Mouse (Mus musculus) heart, embryonic 13.5 days (tissue): Measurements from ENCODE around the gene 4930556J24Rik. TPM values are rescaled to one million over a fixed set of nuclear protein-coding genes. Genes with fewer than 3 reads are reported as not detected.
"Not testable (repeated sequence)": the region's sequence is repeated elsewhere in the genome, so short reads cannot be mapped to it uniquely, and the experiment has no call there.

ENCODE experiments used
- ATAC-seq: fragments of 200-750 bp; cut with Nextera tagmentation; 2 replicates; pipeline ENCODE4 v1.8.0; 2017; ENCODE audit warnings: moderate TSS enrichment; ENCODE audit not compliant: insufficient number of reproducible peaks, low FRiP score, low TSS enrichment; ENCODE audit errors: extremely low read depth
- H3K27ac ChIP-seq: fragments of 300-500 bp; sonication (generic); replicated peaks from 2 replicates; pipeline ENCODE4 v1.5.1; 2015; ENCODE audit warnings: moderate library complexity, mild to moderate bottlenecking, inconsistent platforms
- H3K27me3 ChIP-seq: fragments of 300-500 bp; sonication (generic); replicated peaks from 2 replicates; pipeline ENCODE4 v1.6.1; 2015; ENCODE audit warnings: mild to moderate bottlenecking, inconsistent platforms
- H3K36me3 ChIP-seq: fragments of 300-500 bp; sonication (generic); 2 replicates; pipeline ENCODE4 v1.6.1; 2015; ENCODE audit warnings: mild to moderate bottlenecking, inconsistent platforms
- H3K4me1 ChIP-seq: fragments of 300-500 bp; sonication (generic); 2 replicates; pipeline ENCODE4 v1.6.1; 2015; ENCODE audit warnings: inconsistent platforms
- H3K4me2 ChIP-seq: fragments of 300-500 bp; sonication (generic); 2 replicates; pipeline ENCODE4 v1.6.1; 2015; ENCODE audit warnings: inconsistent platforms, mild to moderate bottlenecking, moderate library complexity
- H3K4me3 ChIP-seq: fragments of 300-500 bp; sonication (generic); 2 replicates; pipeline ENCODE4 v1.5.1; 2015; ENCODE audit warnings: moderate library complexity, mild to moderate bottlenecking, inconsistent platforms
- H3K9ac ChIP-seq: fragments of 300-500 bp; sonication (generic); 2 replicates; pipeline ENCODE4 v1.6.1; 2015; ENCODE audit warnings: inconsistent platforms, mild to moderate bottlenecking, moderate library complexity
- H3K9me3 ChIP-seq: fragments of 300-500 bp; sonication (generic); 2 replicates; pipeline ENCODE4 v1.6.1; 2016; ENCODE audit warnings: inconsistent platforms
- WGBS: fragments of 180-500 bp; shearing (Covaris S2); methylation state at CpG from one replicate; pipeline ENCODE4 v1.1.7; 2015; ENCODE audit warnings: mixed read lengths; 5-methylcytosine and 5-hydroxymethylcytosine counted together
- polyA plus RNA-seq: library from polyadenylated mRNA; unstranded; fragments of >200 nt; fragmentation: Nextera tagmentation; extraction: Ambion mirVana; gene quantifications from 2 replicates; pipeline ENCODE4 v1.2.1, GENCODE M21; 2015

4930556J24Rik gene
- polyA plus RNA-seq, result 0.20 TPM in 1 of 2 replicates, not detected in the other

DNA sequence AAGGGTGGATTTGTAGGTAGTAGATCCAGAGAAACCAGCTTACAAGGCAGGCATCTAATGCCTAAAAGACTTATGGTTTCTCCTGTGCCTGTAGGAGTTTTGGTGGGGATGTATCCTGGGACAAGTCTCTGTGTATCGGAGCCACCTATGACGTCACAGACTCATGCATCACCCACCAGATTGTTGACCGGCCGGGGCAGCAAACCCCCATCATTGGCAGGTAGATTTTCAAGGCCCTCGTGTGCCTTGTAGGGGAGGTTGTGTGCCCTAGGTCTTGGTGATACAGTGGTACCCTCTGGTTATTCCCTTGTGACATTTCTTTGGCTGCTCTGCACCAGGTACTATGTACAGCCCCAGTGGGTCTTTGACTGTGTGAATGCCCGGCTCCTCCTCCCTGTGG, at the start of gene 4930556J24Rik:
TSS of gene 4930556J24Rik (minus strand) at position 101 of the 400 bp plus-strand sequence.
- no peak within 1 kb of the TSS for H3K27ac ChIP-seq
- 92% methylated on average over 6 of the region's 6 CpGs for WGBS
- no peaks in the 10 kb centered on the region for H3K27me3 ChIP-seq
- no peak within 1 kb of the TSS for H3K9ac ChIP-seq
- peaks cover 4% of the 10 kb centered on the region; the same call in 1 of the 2 replicates for H3K4me1 ChIP-seq
- no peak for ATAC-seq
- peaks cover 97% of the 10 kb centered on the region for H3K36me3 ChIP-seq
- H3K9me3 ChIP-seq, result no peaks in the 10 kb centered on the region
- H3K4me3 ChIP-seq, result no peak within 1 kb of the TSS
- H3K4me2 ChIP-seq, result no peak within 1 kb of the TSS

DNA sequence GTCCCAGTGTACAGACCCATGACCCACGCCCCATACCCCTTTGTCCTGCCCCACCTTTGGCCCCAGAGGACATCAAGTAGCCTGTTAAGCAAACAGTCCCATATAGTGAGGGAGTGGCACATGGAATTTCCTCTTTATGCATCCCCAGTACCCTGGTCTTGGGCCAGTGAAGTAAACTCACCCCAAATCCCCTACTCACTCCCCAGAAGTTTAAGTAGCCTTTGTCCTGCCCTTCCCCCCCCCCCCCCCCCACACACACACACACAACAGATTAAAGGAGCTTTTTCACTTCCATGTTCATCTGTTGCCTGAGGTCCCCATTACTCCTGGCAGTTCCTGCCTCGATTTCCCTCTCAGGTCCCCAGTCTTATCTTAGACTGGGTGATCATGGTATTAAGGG, 46.7 kb upstream of the 4930556J24Rik start:
- H3K4me2 ChIP-seq, result no peak overlapping the region
- no peak overlapping the region for H3K27ac ChIP-seq
- no peak overlapping the region for H3K9ac ChIP-seq
- H3K4me1 ChIP-seq, result no peaks in the 10 kb centered on the region
- H3K9me3 ChIP-seq, result no peaks in the 10 kb centered on the region
- WGBS, result 52% methylated on average over 2 of the region's 2 CpGs
- no peaks in the 10 kb centered on the region for H3K36me3 ChIP-seq
- ATAC-seq, result no peak
- no peak overlapping the region for H3K4me3 ChIP-seq
- no peaks in the 10 kb centered on the region for H3K27me3 ChIP-seq

DNA sequence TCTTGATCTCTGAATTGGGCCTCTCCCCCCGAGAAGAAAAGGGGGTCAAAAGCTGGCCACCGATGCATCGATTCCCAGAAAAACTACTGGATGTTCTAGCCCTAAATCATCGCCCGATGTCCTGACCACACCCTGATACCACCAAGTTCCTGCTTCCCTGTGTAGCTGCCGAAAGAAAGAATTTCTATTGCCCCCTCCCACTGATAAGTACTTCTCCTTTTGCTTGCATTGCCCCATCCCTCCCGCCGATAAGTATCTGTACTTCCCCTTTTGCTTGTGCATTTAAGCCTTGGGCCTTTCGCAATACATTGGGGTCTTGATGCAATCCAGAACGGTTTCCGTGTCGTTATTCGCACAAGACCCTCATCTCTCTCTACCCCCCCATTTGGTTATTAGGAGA, 45.5 kb upstream of the 4930556J24Rik start:
- H3K27ac ChIP-seq, H3K9ac ChIP-seq, H3K4me2 ChIP-seq, H3K36me3 ChIP-seq, ATAC-seq, H3K9me3 ChIP-seq, H3K27me3 ChIP-seq, H3K4me1 ChIP-seq, H3K4me3 ChIP-seq: not testable (repeated sequence)
- WGBS, result 82% methylated on average over 13 of the region's 13 CpGs

DNA sequence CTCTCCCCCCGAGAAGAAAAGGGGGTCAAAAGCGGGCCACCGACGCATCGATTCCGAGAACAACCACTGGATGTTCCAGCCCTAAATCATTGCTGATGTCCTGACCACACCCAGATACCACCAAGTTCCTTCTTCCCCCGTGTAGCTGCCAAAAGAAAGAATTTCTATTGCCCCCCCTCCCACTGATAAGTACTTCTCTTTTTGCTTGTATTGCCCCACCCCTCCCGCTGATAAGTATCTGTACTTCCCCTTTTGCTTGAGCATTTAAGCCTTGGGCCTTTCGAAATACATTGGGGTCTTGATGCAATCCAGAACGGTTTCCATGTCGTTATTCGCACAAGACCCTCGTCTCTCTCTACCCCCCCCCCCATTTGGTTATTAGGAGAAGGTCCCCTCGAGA, 39.2 kb upstream of the 4930556J24Rik start:
- H3K4me2 ChIP-seq, H3K36me3 ChIP-seq, H3K9ac ChIP-seq, H3K4me3 ChIP-seq, H3K4me1 ChIP-seq, ATAC-seq, H3K27ac ChIP-seq, H3K27me3 ChIP-seq: not testable (repeated sequence)
- peaks cover 12% of the 10 kb centered on the region; the same call in 1 of the 2 replicates for H3K9me3 ChIP-seq
- WGBS, result 83% methylated on average over 14 of the region's 14 CpGs

DNA sequence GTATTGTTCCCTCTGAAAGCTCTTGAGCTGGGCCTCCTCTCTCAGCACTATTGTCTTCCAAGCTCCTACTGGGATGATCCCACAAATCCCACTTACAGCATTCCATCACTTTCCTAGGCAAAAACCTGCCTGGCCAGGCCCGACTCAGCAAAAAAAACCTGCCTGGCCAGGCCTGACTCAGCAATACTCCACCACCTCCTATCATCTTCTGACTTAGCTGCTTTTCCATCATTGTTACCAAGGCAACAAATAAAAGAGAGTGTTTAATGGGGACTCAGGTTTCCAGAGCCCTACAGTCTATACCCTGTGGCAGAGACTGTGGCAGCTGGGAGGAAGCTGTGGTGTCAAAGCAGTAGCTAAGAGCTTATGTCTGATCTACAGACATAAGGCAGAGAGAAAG, 36.0 kb upstream of the 4930556J24Rik start:
- no peak overlapping the region for H3K27ac ChIP-seq
- WGBS, result 54% methylated on average over 1 of the region's 1 CpGs
- no peaks in the 10 kb centered on the region for H3K27me3 ChIP-seq
- H3K4me2 ChIP-seq, result no peak overlapping the region
- H3K9me3 ChIP-seq, result peaks cover 12% of the 10 kb centered on the region; the same call in 1 of the 2 replicates
- H3K9ac ChIP-seq, result no peak overlapping the region
- no peak overlapping the region for H3K4me3 ChIP-seq
- no peaks in the 10 kb centered on the region for H3K4me1 ChIP-seq
- no peak for ATAC-seq
- H3K36me3 ChIP-seq, result no peaks in the 10 kb centered on the region

DNA sequence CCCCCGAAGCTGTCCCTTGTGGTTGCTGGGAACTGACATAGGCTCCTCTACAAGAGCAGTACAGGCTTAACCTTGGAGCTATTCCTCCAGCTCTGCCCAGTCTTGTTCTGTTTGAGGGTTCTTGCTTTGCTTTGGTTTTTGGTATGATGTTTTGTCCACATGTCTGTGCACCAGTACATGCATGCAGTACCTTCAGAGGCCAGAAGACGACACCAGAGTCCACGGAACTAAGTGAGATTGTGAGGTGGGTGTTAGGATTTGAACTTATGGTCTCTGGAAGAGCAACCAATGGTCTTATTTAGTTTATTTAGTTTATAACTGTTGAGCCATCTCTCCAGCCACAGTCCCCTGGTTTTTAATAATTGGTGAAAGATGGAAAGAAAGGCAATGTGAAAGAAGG, 29.9 kb upstream of the 4930556J24Rik start:
- Histone ChIP-seq H3K9ac (no peak overlapping the region), H3K36me3 (no peaks in the 10 kb centered on the region), H3K9me3 (no peaks in the 10 kb centered on the region), H3K4me3 (no peak overlapping the region), H3K4me1 (no peaks in the 10 kb centered on the region), H3K27ac (no peak overlapping the region), H3K4me2 (no peak overlapping the region), H3K27me3 (no peaks in the 10 kb centered on the region; the same call in none of the 2 replicates)
- ATAC-seq, result no peak
- 78% methylated on average over 3 of the region's 3 CpGs for WGBS

DNA sequence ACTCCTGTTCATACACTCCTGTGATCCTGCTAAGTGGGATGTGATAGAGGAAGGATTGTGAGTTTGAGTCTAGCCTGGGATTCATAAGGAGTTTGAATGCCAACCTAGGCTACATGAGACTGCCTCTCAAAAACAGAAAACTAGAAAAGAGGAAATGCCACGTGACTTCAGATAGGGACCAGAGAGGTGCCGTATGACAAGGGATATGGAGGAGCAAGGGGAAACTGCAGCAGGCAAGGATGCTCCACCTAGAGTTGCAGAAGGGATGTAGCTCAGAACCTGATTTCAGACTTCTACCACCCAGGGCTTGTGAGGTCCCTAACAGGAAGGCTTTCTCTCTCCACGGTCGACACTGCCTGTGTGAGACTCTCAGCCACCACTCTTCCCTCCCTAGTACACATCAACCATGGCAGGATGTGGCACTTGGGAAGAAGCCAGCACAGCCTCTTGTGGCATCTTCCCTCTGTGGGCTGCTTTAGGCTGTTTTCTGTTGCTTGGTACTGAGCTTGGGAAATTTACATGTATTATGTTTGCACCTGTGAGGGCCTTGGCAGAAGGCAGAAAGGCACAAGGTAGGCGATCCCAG, 28.7 kb upstream of the 4930556J24Rik start:
- H3K4me2 ChIP-seq, result no peak overlapping the region
- no peak overlapping the region for H3K4me3 ChIP-seq
- H3K9ac ChIP-seq, result no peak overlapping the region
- WGBS, result 48% methylated on average over 5 of the region's 5 CpGs
- H3K27me3 ChIP-seq, result peaks cover 10% of the 10 kb centered on the region
- no peak overlapping the region for H3K27ac ChIP-seq
- no peaks in the 10 kb centered on the region for H3K4me1 ChIP-seq
- H3K36me3 ChIP-seq, result no peaks in the 10 kb centered on the region
- no peak for ATAC-seq
- no peaks in the 10 kb centered on the region for H3K9me3 ChIP-seq

DNA sequence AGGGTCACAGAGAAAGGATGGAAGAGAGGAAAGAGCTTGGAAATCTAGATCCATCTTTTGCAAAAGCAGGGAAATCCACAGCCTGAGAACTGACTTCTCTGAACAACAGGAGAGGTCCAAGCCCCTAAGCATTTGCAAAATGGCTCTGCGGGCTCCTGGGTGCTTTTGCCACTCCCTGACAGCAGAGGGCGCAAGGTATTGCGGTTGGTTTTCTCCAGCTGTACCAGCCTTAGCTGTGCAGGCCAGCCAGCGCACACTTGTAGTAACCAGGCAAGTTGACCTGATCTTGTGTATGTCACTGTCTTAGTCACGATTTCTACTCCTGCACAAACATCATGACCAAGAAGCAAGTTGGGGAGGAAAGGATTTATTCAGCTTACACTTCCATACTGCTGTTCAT, 25.0 kb upstream of the 4930556J24Rik start:
- Histone ChIP-seq H3K4me1 (peaks cover 13% of the 10 kb centered on the region), H3K4me3 (no peak overlapping the region), H3K9me3 (no peaks in the 10 kb centered on the region), H3K27ac (no peak overlapping the region), H3K4me2 (no peak overlapping the region), H3K9ac (no peak overlapping the region), H3K36me3 (no peaks in the 10 kb centered on the region), H3K27me3 (peaks cover 47% of the 10 kb centered on the region)
- ATAC-seq, result no peak
- 9% methylated on average over 5 of the region's 5 CpGs for WGBS

DNA sequence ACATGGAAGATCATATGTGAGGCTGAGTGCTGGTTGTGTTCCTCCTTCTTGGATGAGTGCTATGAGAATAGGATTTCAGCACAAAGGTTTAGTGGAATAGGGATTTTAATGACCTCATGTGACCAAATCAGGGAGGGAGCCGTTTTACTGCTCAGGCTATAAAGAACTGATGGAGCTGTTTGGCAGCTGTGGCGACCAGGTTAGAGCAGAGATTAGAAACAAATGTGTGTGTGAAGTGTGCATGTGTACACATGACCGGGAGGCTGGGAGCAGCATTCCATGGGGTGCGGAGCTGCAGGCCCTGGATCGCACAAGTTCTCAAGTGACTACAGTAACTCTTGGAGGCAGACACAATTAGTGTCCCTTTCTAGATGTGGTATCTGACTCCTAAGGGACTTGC, 23.0 kb upstream of the 4930556J24Rik start:
- no peak for ATAC-seq
- no peak overlapping the region for H3K27ac ChIP-seq
- 74% methylated on average over 5 of the region's 5 CpGs for WGBS
- peaks cover 57% of the 10 kb centered on the region for H3K27me3 ChIP-seq
- no peaks in the 10 kb centered on the region for H3K36me3 ChIP-seq
- no peak overlapping the region for H3K4me2 ChIP-seq
- H3K9ac ChIP-seq, result no peak overlapping the region
- no peaks in the 10 kb centered on the region for H3K9me3 ChIP-seq
- no peak overlapping the region for H3K4me3 ChIP-seq
- peaks cover 13% of the 10 kb centered on the region for H3K4me1 ChIP-seq

DNA sequence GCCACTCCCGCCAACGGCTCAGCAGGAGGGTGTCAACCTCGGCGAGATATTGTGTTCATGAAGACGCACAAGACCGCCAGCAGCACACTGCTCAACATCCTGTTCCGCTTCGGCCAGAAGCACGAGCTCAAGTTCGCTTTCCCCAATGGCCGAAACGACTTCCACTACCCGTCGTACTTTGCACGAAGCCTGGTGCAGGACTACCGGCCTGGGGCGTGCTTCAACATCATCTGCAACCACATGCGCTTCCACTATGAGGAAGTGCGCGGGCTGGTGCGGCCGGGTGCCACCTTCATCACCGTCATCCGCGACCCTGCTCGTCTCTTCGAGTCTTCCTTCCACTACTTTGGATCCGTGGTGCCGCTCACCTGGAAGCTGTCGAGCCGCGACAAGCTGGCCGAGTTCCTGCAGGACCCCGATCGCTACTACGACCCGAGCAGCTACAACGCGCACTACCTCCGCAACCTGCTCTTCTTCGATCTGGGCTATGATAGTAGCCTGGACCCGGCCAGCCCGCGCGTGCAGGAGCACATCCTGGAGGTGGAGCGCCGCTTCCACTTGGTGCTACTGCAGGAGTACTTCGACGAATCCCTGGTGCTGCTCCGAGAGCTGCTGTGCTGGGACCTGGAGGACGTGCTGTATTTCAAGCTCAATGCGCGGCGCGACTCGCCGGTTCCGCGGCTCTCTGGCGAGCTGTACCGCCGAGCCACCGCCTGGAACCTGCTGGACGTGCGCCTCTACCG, 21.6 kb upstream of the 4930556J24Rik start:
- peak overlapping the region; percentile 48 for H3K4me3 ChIP-seq
- 4% methylated on average over 66 of the region's 66 CpGs for WGBS
- H3K4me1 ChIP-seq, result peaks cover 13% of the 10 kb centered on the region
- H3K9ac ChIP-seq, result peak overlapping the region; percentile 51
- peaks cover 57% of the 10 kb centered on the region for H3K27me3 ChIP-seq
- H3K36me3 ChIP-seq, result no peaks in the 10 kb centered on the region
- peak overlapping the region; percentile 72 for H3K4me2 ChIP-seq
- H3K9me3 ChIP-seq, result no peaks in the 10 kb centered on the region
- no peak for ATAC-seq
- H3K27ac ChIP-seq, result no peak overlapping the region

DNA sequence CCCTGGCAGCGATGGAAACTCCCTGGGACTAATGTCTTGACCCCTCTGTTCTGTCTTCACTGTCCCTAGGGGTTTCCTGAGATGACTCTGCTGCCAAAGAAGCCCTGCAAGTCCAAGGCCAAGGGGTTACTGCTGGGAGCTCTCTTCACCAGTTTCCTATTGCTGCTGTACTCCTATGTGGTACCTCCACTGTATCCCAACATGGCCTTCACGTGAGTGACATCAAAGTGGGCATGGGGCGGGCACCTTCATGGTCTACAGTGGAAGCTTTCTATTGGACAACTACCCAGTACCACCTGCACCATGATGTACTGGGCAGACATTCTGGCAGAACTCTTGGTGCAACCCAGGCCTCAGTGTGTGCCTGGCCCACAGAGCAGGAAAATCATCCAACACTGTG, 20.3 kb upstream of the 4930556J24Rik start:
- ATAC-seq, result no peak

DNA sequence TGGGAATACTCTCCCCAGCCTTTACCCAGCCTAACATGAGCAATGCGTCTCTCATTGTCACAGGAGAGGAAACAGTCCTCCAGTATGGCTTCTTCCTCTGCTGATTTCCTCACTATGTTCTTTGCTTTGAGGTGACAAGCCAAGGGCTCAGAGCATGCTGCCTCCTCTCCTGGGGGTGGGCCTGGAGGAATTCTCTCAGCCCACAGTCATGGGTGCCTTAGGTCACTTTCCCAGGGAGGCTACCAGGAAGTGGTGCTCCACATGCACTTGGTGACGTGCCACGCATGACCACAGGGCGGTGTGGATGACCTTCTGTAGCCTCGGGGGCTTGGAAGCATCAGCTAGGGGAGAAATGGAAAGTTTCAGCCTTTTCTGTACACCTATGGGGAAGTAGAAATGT, 18.9 kb upstream of the 4930556J24Rik start:
- ATAC-seq, result no peak
- Histone ChIP-seq H3K36me3 (no peaks in the 10 kb centered on the region), H3K27me3 (peaks cover 58% of the 10 kb centered on the region), H3K4me3 (no peak overlapping the region), H3K4me1 (peaks cover 13% of the 10 kb centered on the region), H3K4me2 (no peak overlapping the region), H3K9ac (no peak overlapping the region), H3K27ac (no peak overlapping the region), H3K9me3 (no peaks in the 10 kb centered on the region)
- 71% methylated on average over 5 of the region's 5 CpGs for WGBS

More for the DNA sequence above, 20.3 kb upstream of the 4930556J24Rik start:
- H3K27ac ChIP-seq, result no peak overlapping the region
- H3K4me1 ChIP-seq, result peaks cover 13% of the 10 kb centered on the region
- H3K4me2 ChIP-seq, result no peak overlapping the region
- peaks cover 63% of the 10 kb centered on the region for H3K27me3 ChIP-seq
- no peaks in the 10 kb centered on the region for H3K36me3 ChIP-seq
- 81% methylated on average over 3 of the region's 3 CpGs for WGBS
- H3K9me3 ChIP-seq, result no peaks in the 10 kb centered on the region
- H3K4me3 ChIP-seq, result no peak overlapping the region
- no peak overlapping the region for H3K9ac ChIP-seq
